Mouse (Mus musculus) midbrain, embryonic 16.5 days (tissue): ENCODE results near the gene Ptpre. TPM values are rescaled to one million over a fixed set of nuclear protein-coding genes. Genes with fewer than 3 reads are reported as not detected.

Experiments used
- ATAC-seq: fragments of 200-750 bp; cut with Nextera tagmentation; 2 replicates; pipeline ENCODE4 v1.8.0; 2017; ENCODE audit warnings: moderate TSS enrichment
- H3K27ac ChIP-seq: fragments of 300-500 bp; sonication (generic); 2 replicates; pipeline ENCODE4 v1.5.1; 2014; ENCODE audit warnings: mild to moderate bottlenecking, low read length, mixed read lengths
- H3K27me3 ChIP-seq: fragments of 300-500 bp; sonication (generic); 2 replicates; pipeline ENCODE4 v1.6.1; 2014; ENCODE audit warnings: low read depth, low read length, mixed read lengths; ENCODE audit not compliant: control insufficient read depth, insufficient read depth
- H3K36me3 ChIP-seq: fragments of 300-500 bp; sonication (generic); 2 replicates; pipeline ENCODE4 v1.6.1; 2014; ENCODE audit warnings: mild to moderate bottlenecking, low read length, moderate library complexity, mixed read lengths; ENCODE audit not compliant: control insufficient read depth, insufficient read depth
- H3K4me1 ChIP-seq: fragments of 300-500 bp; sonication (generic); 2 replicates; pipeline ENCODE4 v1.6.1; 2014; ENCODE audit warnings: mild to moderate bottlenecking, low read length, mixed read lengths; ENCODE audit not compliant: control insufficient read depth, insufficient read depth
- H3K4me2 ChIP-seq: fragments of 300-500 bp; sonication (generic); 2 replicates; pipeline ENCODE4 v1.6.1; 2014; ENCODE audit warnings: mild to moderate bottlenecking, low read length, mixed read lengths
- H3K4me3 ChIP-seq: fragments of 300-500 bp; sonication (generic); 2 replicates; pipeline ENCODE4 v1.5.1; 2014; ENCODE audit warnings: low read depth, mild to moderate bottlenecking, low read length, moderate library complexity, mixed read lengths
- H3K9ac ChIP-seq: fragments of 300-500 bp; sonication (generic); 2 replicates; pipeline ENCODE4 v1.6.1; 2014; ENCODE audit warnings: low read depth, low read length, mixed read lengths
- H3K9me3 ChIP-seq: fragments of 300-500 bp; sonication (generic); replicated peaks from 2 replicates; pipeline ENCODE4 v1.6.1; 2014; ENCODE audit warnings: mild to moderate bottlenecking, low read length, mixed read lengths; ENCODE audit not compliant: control insufficient read depth, poor library complexity, severe bottlenecking
- WGBS: fragments of 180-500 bp; shearing (Covaris S2); extraction: QIAGEN DNeasy Blood & Tissue Kit; methylation state at CpG from one replicate; pipeline ENCODE4 v1.1.7; 2014; 5-methylcytosine and 5-hydroxymethylcytosine counted together
- polyA plus RNA-seq: library from polyadenylated mRNA; unstranded; fragments of >200 nt; fragmentation: Nextera tagmentation; extraction: Ambion mirVana; gene quantifications from 2 replicates; pipeline ENCODE4 v1.2.1, GENCODE M21; 2015

Gene Ptpre
- polyA plus RNA-seq, 1 experiment from 2014 or later, result 7.6 TPM

DNA sequence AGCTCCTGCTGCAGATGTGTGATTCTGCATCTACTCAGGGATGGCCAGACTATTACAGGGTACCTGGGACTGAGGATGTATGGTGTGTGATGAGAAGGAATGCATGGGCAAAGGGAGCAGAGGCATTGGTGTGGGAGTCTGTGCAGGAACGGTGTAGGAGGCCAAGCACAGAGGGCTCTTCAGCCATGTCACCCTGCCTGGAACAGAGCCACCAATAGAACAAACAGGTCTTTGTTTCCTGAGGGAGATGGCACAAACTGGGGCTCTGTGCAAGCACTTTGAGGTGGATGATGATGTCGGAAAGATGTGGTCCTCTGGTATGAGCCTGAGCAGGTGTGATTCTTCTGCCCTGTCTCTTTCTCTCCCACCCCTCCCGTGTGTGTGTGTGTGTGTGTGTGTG lies 5.8 kb downstream of the Ptpre start:
- Histone ChIP-seq H3K9me3 (no peaks in the 10 kb centered on the region), H3K4me1 (peaks cover 13% of the 10 kb centered on the region), H3K4me3 (no peak overlapping the region), H3K4me2 (no peak overlapping the region), H3K9ac (no peak overlapping the region), H3K27ac (no peak overlapping the region), H3K36me3 (no peaks in the 10 kb centered on the region), H3K27me3 (no peaks in the 10 kb centered on the region)
- WGBS, result 58% methylated on average over 3 of the region's 3 CpGs
- no peak for ATAC-seq

GRCm38 (mm10) chr7:135544321-135544720 lies 7.0 kb downstream of the Ptpre start:
- 91% methylated on average over 6 of the region's 6 CpGs for WGBS
- Histone ChIP-seq H3K4me2 (no peak overlapping the region), H3K4me3 (no peak overlapping the region), H3K9ac (no peak overlapping the region), H3K27me3 (no peaks in the 10 kb centered on the region), H3K4me1 (peaks cover 9% of the 10 kb centered on the region), H3K27ac (no peak overlapping the region), H3K36me3 (no peaks in the 10 kb centered on the region), H3K9me3 (no peaks in the 10 kb centered on the region)
- no peak for ATAC-seq

GRCm38 (mm10) chr7:135545957-135546356 lies 8.7 kb downstream of the Ptpre start:
- Histone ChIP-seq H3K4me2 (no peak overlapping the region), H3K27me3 (no peaks in the 10 kb centered on the region), H3K36me3 (no peaks in the 10 kb centered on the region), H3K9ac (no peak overlapping the region), H3K4me1 (peaks cover 9% of the 10 kb centered on the region), H3K4me3 (no peak overlapping the region), H3K9me3 (no peaks in the 10 kb centered on the region), H3K27ac (no peak overlapping the region)
- 69% methylated on average over 7 of the region's 7 CpGs for WGBS
- ATAC-seq, result no peak

GRCm38 (mm10) chr7:135546530-135546929 lies 9.2 kb downstream of the Ptpre start:
- peaks cover 9% of the 10 kb centered on the region for H3K4me1 ChIP-seq
- no peaks in the 10 kb centered on the region for H3K36me3 ChIP-seq
- H3K4me2 ChIP-seq, result no peak overlapping the region
- H3K9ac ChIP-seq, result no peak overlapping the region
- no peaks in the 10 kb centered on the region for H3K27me3 ChIP-seq
- no peaks in the 10 kb centered on the region for H3K9me3 ChIP-seq
- WGBS, result 62% methylated on average over 5 of the region's 5 CpGs
- no peak for ATAC-seq
- no peak overlapping the region for H3K4me3 ChIP-seq
- no peak overlapping the region for H3K27ac ChIP-seq

DNA sequence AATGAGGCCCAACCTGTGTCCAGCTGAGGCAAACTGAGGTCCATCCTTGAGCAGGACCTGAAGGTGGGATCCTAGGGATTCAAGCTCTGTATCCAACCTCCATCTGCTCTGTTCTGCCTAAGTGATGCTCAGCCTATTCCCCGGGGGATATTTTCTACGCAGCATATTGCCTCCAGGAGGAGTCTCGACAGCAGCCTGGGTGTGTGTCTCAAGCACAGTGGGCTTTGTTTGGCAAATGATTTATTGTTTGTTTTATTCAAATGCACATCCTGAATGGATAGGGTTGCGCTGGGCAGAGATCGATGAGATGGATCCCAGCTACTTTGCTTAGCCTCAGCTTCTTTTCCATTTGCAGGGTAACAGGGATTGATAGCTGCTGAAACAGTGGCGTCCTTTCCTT lies 11.2 kb downstream of the Ptpre start:
- no peak for ATAC-seq
- H3K4me3 ChIP-seq, result no peak overlapping the region
- H3K27me3 ChIP-seq, result no peaks in the 10 kb centered on the region
- H3K9me3 ChIP-seq, result no peaks in the 10 kb centered on the region
- WGBS, result 68% methylated on average over 6 of the region's 6 CpGs
- peaks cover 4% of the 10 kb centered on the region; the same call in 1 of the 2 replicates for H3K4me1 ChIP-seq
- H3K9ac ChIP-seq, result no peak overlapping the region
- no peak overlapping the region for H3K27ac ChIP-seq
- H3K4me2 ChIP-seq, result no peak overlapping the region
- no peaks in the 10 kb centered on the region for H3K36me3 ChIP-seq

GRCm38 (mm10) chr7:135551547-135551946 lies 14.3 kb downstream of the Ptpre start:
- Histone ChIP-seq H3K27ac (no peak overlapping the region), H3K4me2 (no peak overlapping the region)

DNA sequence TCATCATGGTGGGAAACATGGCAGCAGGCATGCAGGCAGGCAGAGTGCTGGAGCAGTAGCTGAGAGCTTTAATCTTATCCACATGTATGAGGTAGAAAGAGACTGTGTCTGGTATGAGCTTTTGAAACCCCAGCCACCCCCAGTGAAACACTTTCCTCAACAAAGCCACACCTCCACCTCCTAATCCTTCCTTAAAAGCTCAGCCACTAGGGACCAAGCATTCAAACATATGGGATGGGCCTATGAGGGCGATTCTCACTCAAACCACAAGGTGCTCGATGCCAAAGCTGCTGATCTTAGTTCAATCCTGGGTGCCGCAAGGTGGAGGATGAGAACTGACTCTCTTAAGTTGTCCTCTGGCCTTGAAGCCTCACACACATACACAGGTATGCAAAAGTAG lies 16.3 kb downstream of the Ptpre start:
- Histone ChIP-seq H3K27me3 (no peaks in the 10 kb centered on the region), H3K36me3 (no peaks in the 10 kb centered on the region), H3K4me2 (no peak overlapping the region), H3K4me1 (no peaks in the 10 kb centered on the region), H3K9me3 (no peaks in the 10 kb centered on the region), H3K4me3 (no peak overlapping the region), H3K27ac (no peak overlapping the region), H3K9ac (no peak overlapping the region)
- 85% methylated on average over 3 of the region's 3 CpGs for WGBS
- ATAC-seq, result no peak

More at GRCm38 (mm10) chr7:135551547-135551946, 14.3 kb downstream of the Ptpre start:
- peaks cover 4% of the 10 kb centered on the region; the same call in 1 of the 2 replicates for H3K4me1 ChIP-seq
- H3K27me3 ChIP-seq, result no peaks in the 10 kb centered on the region
- ATAC-seq, result no peak
- H3K9ac ChIP-seq, result no peak overlapping the region
- H3K36me3 ChIP-seq, result no peaks in the 10 kb centered on the region
- no peak overlapping the region for H3K4me3 ChIP-seq
- no peaks in the 10 kb centered on the region for H3K9me3 ChIP-seq
- 100% methylated on average over 1 of the region's 1 CpGs for WGBS

DNA sequence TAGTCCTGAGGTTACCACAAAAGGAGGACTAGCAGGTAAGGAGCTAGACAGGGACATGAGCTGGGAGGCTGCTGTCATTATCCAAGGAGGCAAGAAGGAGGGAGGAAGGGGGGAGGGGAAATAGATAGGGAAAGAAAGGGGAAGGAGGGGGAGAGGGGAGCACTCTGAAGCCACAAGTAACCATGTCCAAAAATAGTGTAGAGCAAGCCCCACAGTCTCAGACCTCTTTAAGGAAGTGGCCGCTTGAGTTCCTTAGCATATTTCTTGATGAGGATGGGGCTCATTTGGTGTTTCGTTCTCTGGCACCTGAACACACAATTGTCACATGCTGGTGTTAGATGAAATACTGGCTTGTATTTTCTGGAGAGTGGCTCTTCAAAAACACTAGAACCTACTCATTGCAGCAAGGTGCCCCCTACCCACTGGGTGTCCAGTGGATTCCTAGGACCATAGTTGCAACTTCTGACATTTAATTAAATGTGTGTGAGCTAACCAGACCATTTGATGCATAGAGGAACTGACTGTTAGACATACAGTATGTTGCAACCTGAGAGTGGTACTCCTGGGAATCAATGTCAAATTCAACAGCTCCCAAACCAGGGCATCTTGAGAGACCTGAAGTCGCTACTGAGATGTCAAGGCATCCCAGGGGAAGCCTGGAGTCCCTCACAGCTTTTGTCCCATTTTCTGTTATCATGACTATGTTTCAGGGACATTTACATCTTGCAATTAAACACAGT lies 19.6 kb downstream of the Ptpre start:
- H3K4me2 ChIP-seq, result no peak overlapping the region

DNA sequence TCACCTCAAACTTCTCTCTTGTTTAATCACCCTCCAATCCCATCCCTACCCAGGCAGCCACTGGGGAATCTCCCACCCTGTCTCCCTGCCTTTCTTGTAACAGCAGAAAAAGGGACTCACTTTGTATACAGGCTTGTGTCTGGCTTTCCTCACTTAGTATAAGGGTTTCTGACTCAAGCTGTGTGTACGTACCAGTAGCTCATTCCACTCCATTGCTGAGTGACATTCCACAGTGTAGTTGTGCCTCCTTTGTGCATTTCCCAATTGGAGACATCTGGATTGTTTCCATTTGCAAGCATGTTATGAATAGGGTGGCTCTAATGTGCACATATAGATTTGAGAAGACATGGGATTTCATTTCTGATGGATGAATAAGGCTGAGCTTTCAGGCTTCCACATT lies 23.0 kb downstream of the Ptpre start:
- Histone ChIP-seq H3K9ac (no peak overlapping the region), H3K27ac (no peak overlapping the region), H3K36me3 (no peaks in the 10 kb centered on the region), H3K4me2 (no peak overlapping the region), H3K27me3 (no peaks in the 10 kb centered on the region), H3K4me3 (no peak overlapping the region), H3K9me3 (no peaks in the 10 kb centered on the region), H3K4me1 (no peaks in the 10 kb centered on the region)
- no peak for ATAC-seq
- WGBS, result 62% methylated on average over 1 of the region's 1 CpGs

More for the DNA sequence above, 19.6 kb downstream of the Ptpre start:
- H3K9ac ChIP-seq, result no peak overlapping the region
- H3K9me3 ChIP-seq, result no peaks in the 10 kb centered on the region
- no peak for ATAC-seq
- no peaks in the 10 kb centered on the region for H3K36me3 ChIP-seq
- no peak overlapping the region for H3K27ac ChIP-seq
- no peak overlapping the region for H3K4me3 ChIP-seq
- WGBS, result 88% methylated on average over 3 of the region's 3 CpGs
- no peaks in the 10 kb centered on the region for H3K4me1 ChIP-seq
- H3K27me3 ChIP-seq, result no peaks in the 10 kb centered on the region
